Mouse (Mus musculus): ENCODE results near the gene Sufu.

DNA sequence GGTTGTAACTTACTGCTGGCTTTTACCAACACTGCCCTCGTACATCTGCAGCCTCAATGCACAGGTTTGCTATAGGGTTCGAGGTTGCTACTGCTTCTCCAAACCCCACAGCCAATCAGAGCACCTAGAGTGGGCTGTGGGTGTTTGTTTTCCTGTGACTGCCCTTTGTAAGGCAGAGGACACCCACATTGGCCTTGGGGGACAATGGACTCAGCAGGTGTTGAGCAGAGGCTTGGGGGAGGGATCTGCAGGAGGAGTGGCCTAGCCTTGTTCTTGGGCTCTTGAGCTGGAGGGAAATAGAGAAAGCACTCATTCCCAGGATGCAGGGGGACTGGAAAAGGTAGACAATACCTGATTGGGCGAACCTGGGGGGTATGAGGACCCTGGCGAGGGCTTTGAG, 38.3 kb upstream of the Sufu start:
- no peak for TF ChIP-seq CTCF (IDR thresholded peaks at IDR 0.05; ENCODE audit: borderline replicate concordance, insufficient read depth, low read depth, low read length)
- no peak for TF ChIP-seq POLR2A (IDR thresholded peaks at IDR 0.05; ENCODE audit: borderline replicate concordance, insufficient read depth, low read length)

Data from cerebellum, adult 2 months (tissue).